Mouse (Mus musculus): Measurements from ENCODE around the gene Tmed10. TPM values are rescaled to one million over a fixed set of nuclear protein-coding genes. Genes with fewer than 3 reads are reported as not detected.

Tmed10 gene
- polyA plus RNA-seq, 1 experiment from 2014 or later = 184 TPM

DNA sequence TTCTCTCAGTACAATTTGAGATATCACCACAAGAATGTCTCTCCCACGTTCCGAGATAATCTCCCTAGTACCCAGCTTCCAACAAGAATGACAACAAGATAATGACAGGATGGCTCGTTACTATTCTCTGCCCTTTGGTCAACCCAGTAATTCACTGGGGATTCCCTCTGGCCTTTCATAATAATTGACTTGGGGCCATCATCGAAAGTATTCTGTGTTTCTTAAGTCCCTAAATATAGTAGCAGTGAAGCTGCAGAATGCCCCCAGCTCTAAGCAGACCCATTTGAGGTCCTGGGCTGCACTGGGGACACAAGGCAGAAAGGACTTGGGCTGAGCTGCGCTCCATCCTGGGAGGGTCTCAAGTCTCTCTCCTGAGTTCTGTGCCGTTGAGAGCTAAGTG lies 82.4 kb downstream of the Tmed10 start:
- H3K4me2 ChIP-seq (ENCODE audit: low read length) = no peak overlapping the region
- H3K4me3 ChIP-seq (ENCODE audit: low read depth, low read length) = no peak overlapping the region
- H3K9ac ChIP-seq (ENCODE audit: low read depth, low read length) = no peak overlapping the region
- H3K9me3 ChIP-seq (replicated peaks; ENCODE audit: control insufficient read depth, low read length, poor library complexity, severe bottlenecking) = peaks cover 7% of the 10 kb centered on the region; the same call in 1 of the 2 replicates
- H3K36me3 ChIP-seq (ENCODE audit: control insufficient read depth, insufficient read depth, low read length) = no peaks in the 10 kb centered on the region
- no peak overlapping the region for H3K27ac ChIP-seq (ENCODE audit: low read length)
- H3K27me3 ChIP-seq (ENCODE audit: control insufficient read depth, insufficient read depth, low read depth, low read length) = no peaks in the 10 kb centered on the region
- WGBS = 81% methylated on average over 6 of the region's 6 CpGs
- 0 out of 2 replicates have a peak, but pooled peaks cover 5% of the 10 kb centered on the region for H3K4me1 ChIP-seq (ENCODE audit: control insufficient read depth, insufficient read depth, low read length)
- ATAC-seq = no peak

DNA sequence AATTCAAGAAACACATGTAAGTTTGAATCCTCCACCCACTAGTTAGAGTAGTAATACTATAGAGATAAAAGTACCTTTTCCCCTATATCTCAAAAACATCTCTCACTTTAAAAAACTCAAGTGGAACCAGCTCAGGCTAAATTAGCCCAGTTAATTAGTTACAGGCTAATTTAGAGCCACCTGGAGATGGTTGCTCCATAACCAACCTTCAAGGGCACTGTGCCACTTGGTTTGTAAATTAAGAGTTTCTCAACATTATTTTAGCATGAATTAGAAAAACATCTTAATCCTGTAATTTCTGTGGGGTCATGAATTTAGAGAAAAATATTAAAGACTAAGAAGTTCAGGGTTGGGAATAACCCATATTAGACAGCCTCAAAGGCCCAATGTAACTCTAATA lies 83.1 kb downstream of the Tmed10 start:
- ATAC-seq = no peak

GRCm38 (mm10) chr12:85290633-85291032 lies 84.0 kb downstream of the Tmed10 start:
- Histone ChIP-seq H3K27me3 (ENCODE audit: control insufficient read depth, insufficient read depth, low read depth, low read length) (no peaks in the 10 kb centered on the region), H3K4me2 (ENCODE audit: low read length) (no peak overlapping the region), H3K4me3 (ENCODE audit: low read depth, low read length) (no peak overlapping the region), H3K9me3 (replicated peaks; ENCODE audit: control insufficient read depth, low read length, poor library complexity, severe bottlenecking) (peaks cover 7% of the 10 kb centered on the region; the same call in 1 of the 2 replicates), H3K9ac (ENCODE audit: low read depth, low read length) (no peak overlapping the region), H3K36me3 (ENCODE audit: control insufficient read depth, insufficient read depth, low read length) (no peaks in the 10 kb centered on the region), H3K27ac (ENCODE audit: low read length) (no peak overlapping the region), H3K4me1 (ENCODE audit: control insufficient read depth, insufficient read depth, low read length) (0 out of 2 replicates have a peak, but pooled peaks cover 5% of the 10 kb centered on the region)
- no peak for ATAC-seq
- WGBS = 81% methylated on average over 10 of the region's 10 CpGs

More for the DNA sequence above, 83.1 kb downstream of the Tmed10 start:
- Histone ChIP-seq H3K9me3 (replicated peaks; ENCODE audit: control insufficient read depth, low read length, poor library complexity, severe bottlenecking) (peaks cover 7% of the 10 kb centered on the region; the same call in 1 of the 2 replicates), H3K9ac (ENCODE audit: low read depth, low read length) (no peak overlapping the region), H3K27me3 (ENCODE audit: control insufficient read depth, insufficient read depth, low read depth, low read length) (no peaks in the 10 kb centered on the region), H3K27ac (ENCODE audit: low read length) (no peak overlapping the region), H3K4me2 (ENCODE audit: low read length) (no peak overlapping the region), H3K4me1 (ENCODE audit: control insufficient read depth, insufficient read depth, low read length) (0 out of 2 replicates have a peak, but pooled peaks cover 5% of the 10 kb centered on the region), H3K4me3 (ENCODE audit: low read depth, low read length) (no peak overlapping the region), H3K36me3 (ENCODE audit: control insufficient read depth, insufficient read depth, low read length) (no peaks in the 10 kb centered on the region)

Other genes starting within 250 kb of the Tmed10 start
- 39.3 and 43.3 TPM in 2 replicates for gene Rps6kl1, start 223.6 kb downstream of the Tmed10 start, polyA plus RNA-seq (2015; fragmentation: Nextera tagmentation; extraction: Ambion mirVana)
- 8.0 and 9.0 TPM in 2 replicates for gene Pgf, start 197.1 kb downstream of the Tmed10 start, polyA plus RNA-seq (2015; fragmentation: Nextera tagmentation; extraction: Ambion mirVana)
- gene Eif2b2, start 155.4 kb downstream of the Tmed10 start, polyA plus RNA-seq (2015; fragmentation: Nextera tagmentation; extraction: Ambion mirVana) = 72.5 and 75.2 TPM in 2 replicates
- gene Mlh3, start 104.2 kb downstream of the Tmed10 start, polyA plus RNA-seq (2015; fragmentation: Nextera tagmentation; extraction: Ambion mirVana) = 9.0 and 9.1 TPM in 2 replicates
- gene Acyp1, start 86.4 kb downstream of the Tmed10 start, polyA plus RNA-seq (2015; fragmentation: Nextera tagmentation; extraction: Ambion mirVana) = 48.4 and 50.2 TPM in 2 replicates
- 2.2 and 2.4 TPM in 2 replicates for gene Zc2hc1c, start 86.3 kb downstream of the Tmed10 start, polyA plus RNA-seq (2015; fragmentation: Nextera tagmentation; extraction: Ambion mirVana)
- gene Nek9, start 35.5 kb downstream of the Tmed10 start, polyA plus RNA-seq (2015; fragmentation: Nextera tagmentation; extraction: Ambion mirVana) = 9.1 and 10.2 TPM in 2 replicates
- 1.8 TPM in 2 replicates for gene Fos, start 99.0 kb upstream of the Tmed10 start, polyA plus RNA-seq (2015; fragmentation: Nextera tagmentation; extraction: Ambion mirVana)
- 0.36 and 0.57 TPM in 2 replicates for gene Jdp2, start 224.2 kb upstream of the Tmed10 start, polyA plus RNA-seq (2015; fragmentation: Nextera tagmentation; extraction: Ambion mirVana)

All from midbrain, embryonic 16.5 days (tissue).